Mouse (Mus musculus) neural tube, embryonic 11.5 days (tissue): ENCODE measurements around the gene Auts2. TPM values are rescaled to one million over a fixed set of nuclear protein-coding genes. Genes with fewer than 3 reads are reported as not detected.

Experiments
- ATAC-seq: fragments of 200-750 bp; cut with Nextera tagmentation; 2 replicates; pipeline ENCODE4 v1.8.0; 2017; ENCODE audit warnings: moderate number of reproducible peaks, mild to moderate bottlenecking, moderate TSS enrichment, moderate library complexity; ENCODE audit not compliant: insufficient read depth, low FRiP score, low TSS enrichment
- DNase-seq: peaks from one replicate; pipeline ENCODE4 v3.0.0-alpha.2; 2015; ENCODE audit warnings: low spot score
- H3K27ac ChIP-seq: fragments of 300-500 bp; sonication (generic); 2 replicates; pipeline ENCODE4 v1.5.1; 2014; ENCODE audit warnings: low read depth, mild to moderate bottlenecking, low read length
- H3K27me3 ChIP-seq: fragments of 300-500 bp; sonication (generic); 2 replicates; pipeline ENCODE4 v1.6.1; 2014; ENCODE audit warnings: mild to moderate bottlenecking, low read length, mixed read lengths; ENCODE audit not compliant: control insufficient read depth, insufficient read depth
- H3K36me3 ChIP-seq: fragments of 300-500 bp; sonication (generic); 2 replicates; pipeline ENCODE4 v1.6.1; 2014; ENCODE audit warnings: mild to moderate bottlenecking, low read length, moderate library complexity, mixed read lengths; ENCODE audit not compliant: control insufficient read depth, insufficient read depth
- H3K4me1 ChIP-seq: fragments of 300-500 bp; sonication (generic); 2 replicates; pipeline ENCODE4 v1.6.1; 2014; ENCODE audit warnings: low read length, mixed read lengths; ENCODE audit not compliant: control insufficient read depth, insufficient read depth
- H3K4me2 ChIP-seq: fragments of 300-500 bp; sonication (generic); 2 replicates; pipeline ENCODE4 v1.6.1; 2014; ENCODE audit warnings: low read depth, mild to moderate bottlenecking, moderate library complexity
- H3K4me3 ChIP-seq: fragments of 300-500 bp; sonication (generic); 2 replicates; pipeline ENCODE4 v1.5.1; 2014; ENCODE audit warnings: low read depth, low read length
- H3K9ac ChIP-seq: fragments of 300-500 bp; sonication (generic); 2 replicates; pipeline ENCODE4 v1.6.1; 2014; ENCODE audit warnings: mild to moderate bottlenecking, low read length
- H3K9me3 ChIP-seq: fragments of 300-500 bp; sonication (generic); 2 replicates; pipeline ENCODE4 v1.6.1; 2016; ENCODE audit warnings: low read length; ENCODE audit not compliant: control insufficient read depth
- WGBS: fragments of 180-500 bp; shearing (Covaris S2); extraction: QIAGEN DNeasy Blood & Tissue Kit; methylation state at CpG from one replicate; pipeline ENCODE4 v1.1.7; 2014; 5-methylcytosine and 5-hydroxymethylcytosine counted together
- polyA plus RNA-seq: library from polyadenylated mRNA; unstranded; fragments of >200 nt; fragmentation: Nextera tagmentation; extraction: Ambion mirVana; gene quantifications from 2 replicates; pipeline ENCODE4 v1.2.1, GENCODE M21; 2014

Gene Auts2
- polyA plus RNA-seq, 1 experiment from 2014 or later = 45.0 TPM

DNA sequence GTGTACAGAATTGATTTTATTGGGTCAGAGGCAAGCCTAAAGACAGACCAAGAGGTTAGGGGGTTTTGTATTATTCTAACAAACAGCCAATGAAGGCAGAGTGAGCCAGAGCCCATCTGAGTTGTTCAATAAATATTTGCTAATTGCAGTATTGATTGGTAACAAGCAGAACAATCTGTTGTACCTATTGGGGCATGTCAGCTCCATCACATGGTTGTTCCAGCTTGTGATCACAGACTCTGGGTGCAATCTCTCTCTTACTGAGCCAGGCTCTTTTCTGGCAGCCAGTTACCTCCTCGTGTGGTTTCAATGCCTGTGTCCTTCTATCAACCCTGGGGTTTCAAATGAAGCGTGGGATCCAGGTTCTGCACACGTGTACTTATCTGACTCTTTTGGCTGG, 201.8 kb downstream of the Auts2 start:
- Histone ChIP-seq H3K27ac (no peak overlapping the region), H3K27me3 (no peaks in the 10 kb centered on the region), H3K4me2 (no peak overlapping the region), H3K36me3 (no peaks in the 10 kb centered on the region), H3K4me1 (no peaks in the 10 kb centered on the region), H3K4me3 (no peak overlapping the region), H3K9ac (no peak overlapping the region), H3K9me3 (no peaks in the 10 kb centered on the region)
- ATAC-seq = no peak
- no peak for DNase-seq
- WGBS = 76% methylated on average over 3 of the region's 3 CpGs

DNA sequence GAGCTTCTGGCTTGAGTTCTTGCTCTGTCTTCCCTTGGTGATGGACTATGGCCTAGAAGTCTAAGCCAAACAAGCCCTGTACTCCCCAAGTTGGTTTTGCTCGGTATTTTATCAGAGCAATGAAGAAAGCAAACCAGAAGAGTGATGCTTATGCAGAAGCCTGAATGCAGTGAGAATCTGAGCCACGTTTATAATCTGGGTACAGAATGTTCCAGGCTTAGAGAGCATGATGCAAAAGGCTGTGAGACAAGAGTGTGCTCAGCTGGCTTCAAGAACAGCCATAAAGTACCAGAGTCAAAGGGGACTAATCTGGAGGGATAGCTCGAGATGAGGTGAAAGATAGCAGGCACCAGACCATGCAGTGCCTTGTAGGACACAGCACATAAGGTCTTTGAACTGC, 205.5 kb downstream of the Auts2 start:
- no peaks in the 10 kb centered on the region for H3K36me3 ChIP-seq
- H3K4me3 ChIP-seq = no peak overlapping the region
- peaks cover 16% of the 10 kb centered on the region; the same call in 1 of the 2 replicates for H3K4me1 ChIP-seq
- no peak overlapping the region for H3K4me2 ChIP-seq
- H3K9ac ChIP-seq = no peak overlapping the region
- H3K27ac ChIP-seq = no peak overlapping the region
- 79% methylated on average over 3 of the region's 3 CpGs for WGBS
- no peaks in the 10 kb centered on the region for H3K9me3 ChIP-seq
- no peaks in the 10 kb centered on the region for H3K27me3 ChIP-seq
- DNase-seq (no peak), ATAC-seq (no peak)

DNA sequence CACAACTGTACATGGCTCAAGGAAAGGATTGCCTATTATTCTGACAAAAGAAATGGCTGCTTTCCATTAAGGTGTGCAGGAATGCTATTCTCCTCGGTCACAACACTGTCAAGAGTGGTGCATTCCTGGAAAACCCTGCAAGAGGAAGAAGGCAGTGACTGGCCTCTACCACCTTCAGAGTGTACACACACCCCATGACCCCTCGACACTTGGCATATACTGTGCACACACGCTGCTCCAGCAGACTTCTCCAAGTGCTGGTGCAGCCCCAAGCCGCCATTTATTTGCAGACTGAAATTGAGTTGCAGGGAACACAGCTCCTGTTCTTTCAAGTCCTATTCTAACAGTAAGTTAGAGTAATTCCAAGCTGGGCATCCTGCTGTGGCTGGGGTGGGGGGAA, 207.4 kb downstream of the Auts2 start:
- Histone ChIP-seq H3K27ac (no peak overlapping the region), H3K4me1 (peaks cover 18% of the 10 kb centered on the region; the same call in 1 of the 2 replicates), H3K27me3 (no peaks in the 10 kb centered on the region), H3K4me3 (no peak overlapping the region), H3K9ac (no peak overlapping the region), H3K36me3 (no peaks in the 10 kb centered on the region), H3K4me2 (no peak overlapping the region), H3K9me3 (no peaks in the 10 kb centered on the region)
- DNase-seq (no peak), ATAC-seq (no peak)
- 84% methylated on average over 4 of the region's 4 CpGs for WGBS

GRCm38 (mm10) chr5:132334796-132335195, 208.3 kb downstream of the Auts2 start:
- Histone ChIP-seq H3K4me2 (no peak overlapping the region), H3K4me1 (peaks cover 19% of the 10 kb centered on the region; the same call in 1 of the 2 replicates), H3K27me3 (no peaks in the 10 kb centered on the region), H3K9me3 (no peaks in the 10 kb centered on the region), H3K4me3 (no peak overlapping the region), H3K36me3 (no peaks in the 10 kb centered on the region), H3K27ac (no peak overlapping the region), H3K9ac (no peak overlapping the region)
- WGBS = 74% methylated on average over 3 of the region's 3 CpGs
- DNase-seq = no peak
- no peak for ATAC-seq

DNA sequence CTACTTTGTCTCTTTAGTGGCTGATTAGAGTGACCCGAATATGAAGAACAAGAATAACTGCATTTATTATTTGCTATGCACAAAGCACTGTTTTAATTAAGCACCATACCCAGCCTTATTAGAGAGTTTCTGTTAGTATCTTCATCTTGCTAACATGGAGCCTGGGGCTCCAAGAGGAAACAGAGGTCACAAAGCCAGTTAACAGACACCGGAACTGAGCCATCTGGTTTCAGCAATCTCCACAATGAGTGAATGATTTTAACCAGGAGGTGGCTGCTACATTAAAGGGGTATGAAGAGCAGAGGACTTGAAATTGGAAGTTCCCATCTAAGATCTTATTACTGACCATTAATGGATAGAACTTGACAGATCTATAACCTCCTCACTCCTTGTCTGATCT, 209.4 kb downstream of the Auts2 start:
- no peaks in the 10 kb centered on the region for H3K36me3 ChIP-seq
- no peaks in the 10 kb centered on the region for H3K9me3 ChIP-seq
- H3K4me2 ChIP-seq = no peak overlapping the region
- no peak overlapping the region for H3K27ac ChIP-seq
- WGBS = 65% methylated on average over 2 of the region's 2 CpGs
- DNase-seq (no peak), ATAC-seq (no peak)
- no peak overlapping the region for H3K9ac ChIP-seq
- no peak overlapping the region for H3K4me3 ChIP-seq
- peaks cover 19% of the 10 kb centered on the region; the same call in 1 of the 2 replicates for H3K4me1 ChIP-seq
- no peaks in the 10 kb centered on the region for H3K27me3 ChIP-seq

DNA sequence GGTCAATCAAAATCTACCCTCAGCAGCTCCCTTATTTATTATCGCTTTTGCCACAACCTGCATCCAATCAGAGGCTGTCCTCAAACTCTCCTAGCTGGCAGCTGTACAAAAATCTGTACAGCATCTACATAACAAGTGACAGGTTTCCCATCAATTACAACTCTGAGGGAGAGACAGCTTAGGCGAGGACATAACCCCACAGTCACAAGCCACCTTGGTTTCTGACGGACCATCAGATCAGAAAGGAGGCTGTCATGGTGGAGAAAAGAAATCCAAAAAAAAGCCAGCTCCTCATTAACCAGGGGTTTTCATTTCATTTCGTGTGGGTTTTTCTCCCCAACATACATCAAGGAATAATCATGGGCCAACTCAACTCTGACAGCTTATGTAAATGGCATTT, 210.6 kb downstream of the Auts2 start:
- Histone ChIP-seq H3K36me3 (no peaks in the 10 kb centered on the region), H3K27me3 (no peaks in the 10 kb centered on the region), H3K4me1 (peaks cover 19% of the 10 kb centered on the region; the same call in 1 of the 2 replicates), H3K9ac (no peak overlapping the region), H3K4me2 (no peak overlapping the region), H3K9me3 (no peaks in the 10 kb centered on the region), H3K27ac (no peak overlapping the region), H3K4me3 (no peak overlapping the region)
- WGBS = 79% methylated on average over 4 of the region's 4 CpGs
- ATAC-seq (no peak), DNase-seq (no peak)

DNA sequence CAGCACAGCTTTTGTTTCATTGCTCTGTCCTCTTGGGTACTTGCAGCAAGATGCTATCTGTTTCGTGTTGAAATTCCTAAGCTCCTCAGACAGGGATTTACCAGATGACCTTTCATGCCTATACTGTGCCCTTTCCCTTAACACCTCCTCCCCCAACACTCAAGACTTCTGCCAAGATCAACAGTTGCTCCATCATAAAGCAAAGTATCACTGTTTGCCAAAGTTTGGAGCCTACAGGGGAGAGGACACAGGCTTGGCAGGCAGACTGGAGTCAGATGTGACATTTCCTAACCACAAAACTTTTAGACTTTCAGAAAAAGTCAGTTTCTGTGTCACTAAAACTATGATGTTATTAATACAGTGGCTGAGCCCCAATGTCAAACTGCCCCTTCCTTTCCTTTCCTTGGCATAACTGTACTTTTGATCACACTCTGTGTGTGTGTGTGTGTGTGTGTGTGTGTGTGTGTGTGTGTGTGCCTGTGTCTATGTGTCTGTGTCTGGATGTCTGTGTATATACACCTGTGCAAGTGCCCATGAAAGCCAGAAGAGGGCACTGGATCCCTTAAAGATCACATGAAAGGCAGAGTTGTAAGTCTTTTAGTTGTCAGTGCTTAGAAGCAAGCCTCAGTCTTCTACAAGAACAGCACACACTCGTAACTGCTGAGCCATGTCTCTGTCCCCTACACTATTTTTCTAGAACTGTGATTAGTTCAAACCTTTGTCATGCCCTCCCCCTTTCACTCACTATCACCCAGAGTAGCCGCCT, 213.8 kb downstream of the Auts2 start:
- WGBS = 68% methylated on average over 3 of the region's 3 CpGs

DNA sequence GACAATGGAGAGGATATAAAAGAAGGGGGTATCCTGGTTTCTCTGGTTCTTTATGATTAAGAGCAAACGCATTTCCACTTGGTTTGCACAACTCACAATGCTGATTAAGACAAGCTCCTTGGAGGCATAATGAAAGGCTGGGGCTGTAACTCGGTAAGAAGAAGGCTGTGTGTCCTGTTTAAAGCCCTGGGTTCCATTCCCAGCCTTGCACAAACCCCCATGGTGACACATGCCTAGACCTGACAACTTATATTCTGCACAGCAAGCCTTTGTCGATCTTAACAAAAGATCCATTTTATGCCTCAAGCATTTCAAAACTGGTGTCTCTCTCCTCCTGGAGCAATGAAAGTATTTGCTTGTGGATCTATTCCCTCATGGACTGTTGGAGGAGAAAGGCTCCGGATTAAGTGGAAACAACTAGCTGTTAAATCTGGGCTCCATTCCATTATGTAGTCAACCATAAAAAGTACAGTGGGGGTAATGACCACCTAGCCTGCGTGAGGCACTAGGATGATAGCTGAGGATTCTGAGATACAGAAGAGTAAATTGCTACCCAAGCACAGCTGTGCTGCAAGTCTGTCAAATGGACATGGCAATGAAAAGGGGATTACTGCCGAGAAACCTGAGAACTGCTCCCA, 218.8 kb downstream of the Auts2 start:
- WGBS = 41% methylated on average over 6 of the region's 6 CpGs
- Histone ChIP-seq H3K4me1 (peaks cover 9% of the 10 kb centered on the region; the same call in 1 of the 2 replicates), H3K9me3 (no peaks in the 10 kb centered on the region), H3K4me2 (no peak overlapping the region), H3K4me3 (no peak overlapping the region), H3K27me3 (no peaks in the 10 kb centered on the region), H3K36me3 (no peaks in the 10 kb centered on the region), H3K9ac (no peak overlapping the region), H3K27ac (no peak overlapping the region)
- ATAC-seq (no peak), DNase-seq (no peak)

More for the DNA sequence above, 213.8 kb downstream of the Auts2 start:
- DNase-seq = no peak
- H3K4me3 ChIP-seq = no peak overlapping the region
- H3K27ac ChIP-seq = no peak overlapping the region
- no peaks in the 10 kb centered on the region for H3K27me3 ChIP-seq
- H3K36me3 ChIP-seq = no peaks in the 10 kb centered on the region
- no peak for ATAC-seq
- H3K4me1 ChIP-seq = peaks cover 16% of the 10 kb centered on the region
- no peaks in the 10 kb centered on the region for H3K9me3 ChIP-seq
- H3K9ac ChIP-seq = no peak overlapping the region
- H3K4me2 ChIP-seq = no peak overlapping the region

DNA sequence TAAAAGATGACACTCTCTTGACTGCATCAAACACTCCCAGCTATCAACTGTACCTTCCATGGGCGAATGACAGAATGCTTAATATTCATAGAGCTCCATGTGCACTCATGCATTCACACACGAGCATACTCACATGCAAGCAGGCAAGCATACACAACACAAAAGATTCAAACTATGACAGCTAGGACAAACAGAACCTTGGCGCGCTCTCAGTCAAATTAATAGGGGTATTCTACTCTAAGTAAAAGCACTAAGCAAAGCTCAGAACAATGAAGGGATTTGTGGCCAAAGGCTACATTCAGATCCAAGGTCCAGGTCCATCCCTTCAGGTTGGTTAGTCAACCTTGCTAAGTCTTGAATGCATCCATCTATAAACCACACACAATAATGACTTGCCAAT, 219.5 kb downstream of the Auts2 start:
- H3K9me3 ChIP-seq = no peaks in the 10 kb centered on the region
- no peak overlapping the region for H3K27ac ChIP-seq
- 70% methylated on average over 4 of the region's 4 CpGs for WGBS
- H3K9ac ChIP-seq = no peak overlapping the region
- ATAC-seq (no peak), DNase-seq (no peak)
- H3K4me1 ChIP-seq = peaks cover 9% of the 10 kb centered on the region; the same call in 1 of the 2 replicates
- no peaks in the 10 kb centered on the region for H3K36me3 ChIP-seq
- H3K4me2 ChIP-seq = no peak overlapping the region
- H3K27me3 ChIP-seq = no peaks in the 10 kb centered on the region
- no peak overlapping the region for H3K4me3 ChIP-seq
